Mouse (Mus musculus): ENCODE results near the gene Ttc27. TPM values are rescaled to one million over a fixed set of nuclear protein-coding genes. Genes with fewer than 3 reads are reported as not detected.
A peak's percentile ranks its signal among the peaks of the same experiment; 100 is the strongest.

Gene Ttc27
- polyA plus RNA-seq (2014; fragmentation: Nextera tagmentation; extraction: Ambion mirVana), result 17.0 and 18.5 TPM in 2 replicates

- no peaks in the 10 kb centered on the region for H3K27me3 ChIP-seq (ENCODE audit: control insufficient read depth, insufficient read depth, low read length)
- H3K9me3 ChIP-seq (replicated peaks; ENCODE audit: control insufficient read depth, low read length), result no peaks in the 10 kb centered on the region
- H3K9ac ChIP-seq (ENCODE audit: low read depth, low read length), result peak within 1 kb of the TSS; percentile 82
- WGBS (ENCODE audit: insufficient replicate concordance), result under 1% methylated on average over 31 of the region's 31 CpGs
- H3K4me2 ChIP-seq, result peak within 1 kb of the TSS; percentile 89
- H3K36me3 ChIP-seq (ENCODE audit: control insufficient read depth, insufficient read depth, low read length), result no peaks in the 10 kb centered on the region
- peak within 1 kb of the TSS; percentile 91 for H3K4me3 ChIP-seq (ENCODE audit: low read depth, low read length)
- 0 out of 2 replicates have a peak within 1 kb of the TSS, but pooled peaks have one; percentile 50 for H3K27ac ChIP-seq (ENCODE audit: low read depth, low read length)
- ATAC-seq (replicated peaks; ENCODE audit: insufficient number of reproducible peaks, low FRiP score, low TSS enrichment), result peak; percentile 87
- H3K4me1 ChIP-seq (ENCODE audit: control insufficient read depth, insufficient read depth, low read length), result no peaks in the 10 kb centered on the region
Measured at GRCm38 (mm10) chr17:74717618-74718151, at the start of gene Ttc27. TSS of gene Ttc27 (plus strand) at chr17:74717732.

DNA sequence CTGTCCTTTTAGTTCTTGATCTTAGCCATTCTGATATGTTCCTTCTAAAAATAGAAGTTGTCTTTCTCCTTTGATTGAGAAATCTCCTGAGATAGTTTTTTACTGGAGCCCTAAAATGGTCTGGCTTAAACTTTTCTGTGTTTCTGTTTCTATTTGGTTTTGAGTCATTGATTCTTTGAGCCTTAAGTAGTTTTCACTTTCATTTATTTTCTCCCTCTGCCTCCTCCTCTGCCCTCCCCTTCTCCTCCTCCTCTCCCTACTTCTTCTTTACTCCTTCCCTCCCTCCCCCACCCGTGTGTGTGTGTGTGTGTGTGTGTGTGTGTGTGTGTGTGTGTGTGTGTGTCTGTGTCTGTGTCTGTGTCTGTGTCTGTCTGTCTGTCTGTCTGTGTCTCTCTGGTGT, 49.5 kb upstream of the Ttc27 start:
- Histone ChIP-seq H3K9ac (ENCODE audit: low read depth, low read length) (no peak overlapping the region), H3K36me3 (ENCODE audit: control insufficient read depth, insufficient read depth, low read length) (peaks cover 19% of the 10 kb centered on the region), H3K4me1 (ENCODE audit: control insufficient read depth, insufficient read depth, low read length) (no peaks in the 10 kb centered on the region), H3K9me3 (replicated peaks; ENCODE audit: control insufficient read depth, low read length) (no peaks in the 10 kb centered on the region), H3K4me2 (no peak overlapping the region), H3K4me3 (ENCODE audit: low read depth, low read length) (no peak overlapping the region), H3K27ac (ENCODE audit: low read depth, low read length) (no peak overlapping the region), H3K27me3 (ENCODE audit: control insufficient read depth, insufficient read depth, low read length) (no peaks in the 10 kb centered on the region)
- no peak for ATAC-seq (replicated peaks; ENCODE audit: insufficient number of reproducible peaks, low FRiP score, low TSS enrichment)
- whole genome bisulfite sequencing (ENCODE audit: insufficient replicate concordance), result 83% methylated on average over 1 of the region's 1 CpGs

DNA sequence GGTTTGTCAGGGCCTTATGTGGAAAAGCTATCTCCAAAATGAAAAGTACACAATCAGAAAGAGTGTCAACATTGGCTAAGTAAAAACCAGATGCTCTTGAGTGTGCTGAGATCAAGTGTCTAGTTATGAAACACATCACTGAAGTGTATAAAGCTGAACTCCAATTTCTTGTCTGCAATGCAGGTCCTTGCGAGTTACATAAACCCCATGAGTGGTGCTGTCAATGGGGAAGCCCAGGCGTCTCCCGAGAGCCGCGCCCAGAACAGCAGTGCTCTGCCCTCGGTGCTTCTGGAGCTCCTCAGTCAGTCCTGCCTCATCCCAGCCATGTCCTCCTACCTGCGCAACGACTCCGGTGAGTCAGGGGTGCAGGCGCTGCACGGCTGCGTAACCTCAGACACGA, 47.5 kb upstream of the Ttc27 start:
- H3K9me3 ChIP-seq (replicated peaks; ENCODE audit: control insufficient read depth, low read length), result no peaks in the 10 kb centered on the region
- no peak overlapping the region for H3K4me3 ChIP-seq (ENCODE audit: low read depth, low read length)
- H3K27me3 ChIP-seq (ENCODE audit: control insufficient read depth, insufficient read depth, low read length), result no peaks in the 10 kb centered on the region
- H3K27ac ChIP-seq (ENCODE audit: low read depth, low read length), result no peak overlapping the region
- H3K4me1 ChIP-seq (ENCODE audit: control insufficient read depth, insufficient read depth, low read length), result no peaks in the 10 kb centered on the region
- peaks cover 14% of the 10 kb centered on the region for H3K36me3 ChIP-seq (ENCODE audit: control insufficient read depth, insufficient read depth, low read length)
- no peak overlapping the region for H3K4me2 ChIP-seq
- 90% methylated on average over 13 of the region's 13 CpGs for WGBS (ENCODE audit: insufficient replicate concordance)
- ATAC-seq (replicated peaks; ENCODE audit: insufficient number of reproducible peaks, low FRiP score, low TSS enrichment), result no peak
- H3K9ac ChIP-seq (ENCODE audit: low read depth, low read length), result no peak overlapping the region

DNA sequence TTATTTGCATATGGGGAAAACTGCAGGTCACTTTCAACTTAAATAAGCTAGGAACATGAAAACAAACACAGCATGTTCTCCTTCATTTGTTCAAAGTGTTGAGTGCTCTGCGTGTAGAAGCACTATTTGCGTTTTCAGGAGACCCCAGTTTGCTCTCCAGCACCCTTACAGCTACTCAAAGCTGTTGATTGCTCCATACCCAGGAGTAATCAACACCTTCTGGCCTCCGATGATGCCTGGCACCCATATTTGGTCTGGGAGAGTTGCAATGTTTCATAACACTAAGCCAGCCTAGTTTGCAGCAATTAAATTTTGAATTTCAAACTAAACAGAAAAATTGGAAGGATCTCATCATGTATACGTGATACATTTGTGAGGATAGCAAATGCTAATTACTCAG, 45.1 kb upstream of the Ttc27 start:
- no peak for ATAC-seq (replicated peaks; ENCODE audit: insufficient number of reproducible peaks, low FRiP score, low TSS enrichment)
- no peak overlapping the region for H3K27ac ChIP-seq (ENCODE audit: low read depth, low read length)
- no peaks in the 10 kb centered on the region for H3K4me1 ChIP-seq (ENCODE audit: control insufficient read depth, insufficient read depth, low read length)
- no peak overlapping the region for H3K4me3 ChIP-seq (ENCODE audit: low read depth, low read length)
- peaks cover 12% of the 10 kb centered on the region for H3K36me3 ChIP-seq (ENCODE audit: control insufficient read depth, insufficient read depth, low read length)
- H3K27me3 ChIP-seq (ENCODE audit: control insufficient read depth, insufficient read depth, low read length), result no peaks in the 10 kb centered on the region
- no peak overlapping the region for H3K9ac ChIP-seq (ENCODE audit: low read depth, low read length)
- no peak overlapping the region for H3K4me2 ChIP-seq
- H3K9me3 ChIP-seq (replicated peaks; ENCODE audit: control insufficient read depth, low read length), result no peaks in the 10 kb centered on the region
- WGBS (ENCODE audit: insufficient replicate concordance), result 69% methylated on average over 4 of the region's 4 CpGs

DNA sequence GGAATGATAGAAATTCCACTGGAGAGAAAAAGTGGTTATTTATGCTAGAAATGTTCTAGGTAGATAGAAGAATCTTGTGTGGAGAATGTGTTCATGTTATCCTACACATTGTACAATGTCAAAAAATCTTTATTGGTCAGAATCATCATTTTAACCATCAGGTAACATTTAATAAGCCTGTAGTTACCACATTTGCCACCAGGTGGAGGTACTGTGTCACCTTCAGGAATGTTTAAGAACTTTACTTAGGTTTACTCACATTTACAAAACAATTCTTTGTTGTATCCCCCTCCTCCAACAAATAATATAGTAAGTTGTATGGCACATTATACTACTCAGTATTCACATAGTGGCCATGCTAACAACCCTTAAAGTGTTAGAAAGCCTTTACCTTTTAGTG, 44.3 kb upstream of the Ttc27 start:
- ATAC-seq (replicated peaks; ENCODE audit: insufficient number of reproducible peaks, low FRiP score, low TSS enrichment), result no peak
- Histone ChIP-seq H3K9me3 (replicated peaks; ENCODE audit: control insufficient read depth, low read length) (no peaks in the 10 kb centered on the region), H3K27ac (ENCODE audit: low read depth, low read length) (no peak overlapping the region), H3K4me2 (no peak overlapping the region), H3K9ac (ENCODE audit: low read depth, low read length) (no peak overlapping the region), H3K4me3 (ENCODE audit: low read depth, low read length) (no peak overlapping the region), H3K27me3 (ENCODE audit: control insufficient read depth, insufficient read depth, low read length) (no peaks in the 10 kb centered on the region), H3K4me1 (ENCODE audit: control insufficient read depth, insufficient read depth, low read length) (no peaks in the 10 kb centered on the region), H3K36me3 (ENCODE audit: control insufficient read depth, insufficient read depth, low read length) (peaks cover 12% of the 10 kb centered on the region)

- Histone ChIP-seq H3K27ac (ENCODE audit: low read depth, low read length) (no peak overlapping the region), H3K4me3 (ENCODE audit: low read depth, low read length) (no peak overlapping the region), H3K4me2 (no peak overlapping the region), H3K4me1 (ENCODE audit: control insufficient read depth, insufficient read depth, low read length) (no peaks in the 10 kb centered on the region), H3K9me3 (replicated peaks; ENCODE audit: control insufficient read depth, low read length) (no peaks in the 10 kb centered on the region), H3K9ac (ENCODE audit: low read depth, low read length) (no peak overlapping the region), H3K36me3 (ENCODE audit: control insufficient read depth, insufficient read depth, low read length) (0 out of 2 replicates have a peak, but pooled peaks cover 7% of the 10 kb centered on the region), H3K27me3 (ENCODE audit: control insufficient read depth, insufficient read depth, low read length) (no peaks in the 10 kb centered on the region)
- WGBS (ENCODE audit: insufficient replicate concordance), result 88% methylated on average over 8 of the region's 8 CpGs
- ATAC-seq (replicated peaks; ENCODE audit: insufficient number of reproducible peaks, low FRiP score, low TSS enrichment), result no peak
Measured at GRCm38 (mm10) chr17:74678061-74678460, 39.5 kb upstream of the Ttc27 start.

DNA sequence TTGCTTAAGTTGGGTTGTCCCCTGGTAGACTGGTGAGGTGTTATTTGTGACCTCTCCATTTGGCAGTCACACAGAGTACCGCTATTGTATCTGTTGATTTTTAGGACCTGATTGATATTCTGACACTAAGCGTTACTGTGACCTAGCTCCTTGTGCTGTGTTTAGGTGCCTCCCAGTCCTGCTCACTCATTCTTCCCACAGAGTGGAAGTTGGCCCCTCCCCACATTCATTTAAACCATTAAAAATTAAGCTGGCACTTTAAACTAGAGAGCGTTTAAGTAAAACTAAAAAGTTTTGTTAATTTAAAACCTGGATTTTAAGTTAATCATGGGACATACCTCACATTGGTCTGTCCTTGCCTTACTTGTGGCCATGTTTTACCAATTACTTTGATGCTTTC, 32.6 kb upstream of the Ttc27 start:
- WGBS (ENCODE audit: insufficient replicate concordance), result 91% methylated on average over 3 of the region's 3 CpGs
- Histone ChIP-seq H3K4me2 (no peak overlapping the region), H3K4me3 (ENCODE audit: low read depth, low read length) (no peak overlapping the region), H3K9ac (ENCODE audit: low read depth, low read length) (no peak overlapping the region), H3K27ac (ENCODE audit: low read depth, low read length) (no peak overlapping the region), H3K27me3 (ENCODE audit: control insufficient read depth, insufficient read depth, low read length) (no peaks in the 10 kb centered on the region), H3K9me3 (replicated peaks; ENCODE audit: control insufficient read depth, low read length) (no peaks in the 10 kb centered on the region), H3K36me3 (ENCODE audit: control insufficient read depth, insufficient read depth, low read length) (peaks cover 9% of the 10 kb centered on the region; the same call in 1 of the 2 replicates), H3K4me1 (ENCODE audit: control insufficient read depth, insufficient read depth, low read length) (no peaks in the 10 kb centered on the region)
- ATAC-seq (replicated peaks; ENCODE audit: insufficient number of reproducible peaks, low FRiP score, low TSS enrichment), result no peak

- Histone ChIP-seq H3K9me3 (replicated peaks; ENCODE audit: control insufficient read depth, low read length) (no peaks in the 10 kb centered on the region), H3K4me3 (ENCODE audit: low read depth, low read length) (no peak overlapping the region), H3K36me3 (ENCODE audit: control insufficient read depth, insufficient read depth, low read length) (peaks cover 25% of the 10 kb centered on the region), H3K27me3 (ENCODE audit: control insufficient read depth, insufficient read depth, low read length) (no peaks in the 10 kb centered on the region), H3K9ac (ENCODE audit: low read depth, low read length) (no peak overlapping the region), H3K4me1 (ENCODE audit: control insufficient read depth, insufficient read depth, low read length) (no peaks in the 10 kb centered on the region), H3K4me2 (no peak overlapping the region), H3K27ac (ENCODE audit: low read depth, low read length) (no peak overlapping the region)
- no peak for ATAC-seq (replicated peaks; ENCODE audit: insufficient number of reproducible peaks, low FRiP score, low TSS enrichment)
- 95% methylated on average over 2 of the region's 2 CpGs for WGBS (ENCODE audit: insufficient replicate concordance)
Measured at GRCm38 (mm10) chr17:74688555-74688954, 29.0 kb upstream of the Ttc27 start.

DNA sequence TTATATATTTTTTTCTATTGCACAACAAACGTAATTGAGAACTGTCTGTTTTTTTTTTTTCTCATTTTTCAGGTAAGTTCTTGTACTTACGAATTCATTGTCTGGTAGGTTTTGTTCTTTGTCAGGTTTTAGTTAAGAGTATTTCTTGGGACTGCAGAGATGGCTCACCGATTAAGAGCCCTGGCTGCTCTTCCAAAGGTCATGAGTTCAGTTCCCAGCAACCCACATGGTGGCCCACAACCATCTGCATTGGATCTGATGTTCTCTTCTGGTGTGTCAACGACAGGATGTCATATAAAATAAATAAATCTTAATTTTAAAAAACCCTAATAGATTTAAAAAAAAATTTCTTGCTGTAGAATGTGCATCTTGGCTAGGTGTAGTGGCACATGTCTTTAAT, 28.1 kb upstream of the Ttc27 start:
- WGBS (ENCODE audit: insufficient replicate concordance), result 91% methylated on average over 4 of the region's 4 CpGs
- H3K4me1 ChIP-seq (ENCODE audit: control insufficient read depth, insufficient read depth, low read length), result no peaks in the 10 kb centered on the region
- ATAC-seq (replicated peaks; ENCODE audit: insufficient number of reproducible peaks, low FRiP score, low TSS enrichment), result no peak
- H3K9me3 ChIP-seq (replicated peaks; ENCODE audit: control insufficient read depth, low read length), result no peaks in the 10 kb centered on the region
- H3K9ac ChIP-seq (ENCODE audit: low read depth, low read length), result no peak overlapping the region
- H3K4me3 ChIP-seq (ENCODE audit: low read depth, low read length), result no peak overlapping the region
- no peaks in the 10 kb centered on the region for H3K27me3 ChIP-seq (ENCODE audit: control insufficient read depth, insufficient read depth, low read length)
- no peak overlapping the region for H3K4me2 ChIP-seq
- H3K27ac ChIP-seq (ENCODE audit: low read depth, low read length), result no peak overlapping the region
- H3K36me3 ChIP-seq (ENCODE audit: control insufficient read depth, insufficient read depth, low read length), result peaks cover 25% of the 10 kb centered on the region

Data from heart, embryonic 11.5 days (tissue).